Mouse (Mus musculus): ENCODE data around the gene Trim41. TPM values are rescaled to one million over a fixed set of nuclear protein-coding genes. Genes with fewer than 3 reads are reported as not detected.
A peak's percentile ranks its signal among the peaks of the same experiment; 100 is the strongest.
"Not testable (repeated sequence)": the region's sequence is repeated elsewhere in the genome, so short reads cannot be mapped to it uniquely, and the experiment has no call there.

Gene Trim41
- total and polyA plus RNA-seq, 2 experiments, result 11.4 to 18.2 TPM

GRCm38 (mm10) chr11:48822768-48823512, 5.8 kb upstream of the Trim41 start:
- no peak for DNase-seq (ENCODE audit: extremely low read depth, low read depth, low spot score)
- no peaks in the 10 kb centered on the region for H3K36me3 ChIP-seq (ENCODE audit: control insufficient read depth, insufficient read depth, low read length)
- no peaks in the 10 kb centered on the region for H3K27me3 ChIP-seq (ENCODE audit: control insufficient read depth, insufficient read depth, low read length)
- no peak overlapping the region for H3K27ac ChIP-seq (replicated peaks; ENCODE audit: insufficient read depth, low read depth, low read length)
- H3K4me3 ChIP-seq (ENCODE audit: insufficient read depth, low read depth, low read length), result no peak overlapping the region
- WGBS, result 52% methylated on average over 14 of the region's 14 CpGs
- no peaks in the 10 kb centered on the region for H3K79me2 ChIP-seq (ENCODE audit: control insufficient read depth, insufficient read depth, low read length)
- H3K4me1 ChIP-seq (ENCODE audit: control insufficient read depth, insufficient read depth, low read length), result peaks cover 13% of the 10 kb centered on the region
- no peak for TF ChIP-seq CTCF (IDR thresholded peaks at IDR 0.05; ENCODE audit: low read depth, low read length)
- TF ChIP-seq POLR2A (IDR thresholded peaks at IDR 0.05; ENCODE audit: extremely low read depth, insufficient read depth, low read length), result no peak
- H3K9ac ChIP-seq (ENCODE audit: low read depth, low read length), result no peak overlapping the region

GRCm38 (mm10) chr11:48821299-48821698, 4.1 kb upstream of the Trim41 start:
- H3K4me1 ChIP-seq (ENCODE audit: control insufficient read depth, insufficient read depth, low read length), result peaks cover 11% of the 10 kb centered on the region
- not testable (repeated sequence) for H3K4me3 ChIP-seq (ENCODE audit: insufficient read depth, low read depth, low read length); H3K27ac ChIP-seq (replicated peaks; ENCODE audit: insufficient read depth, low read depth, low read length); H3K9ac ChIP-seq (ENCODE audit: low read depth, low read length); H3K79me2 ChIP-seq (ENCODE audit: control insufficient read depth, insufficient read depth, low read length); H3K27me3 ChIP-seq (ENCODE audit: control insufficient read depth, insufficient read depth, low read length); H3K36me3 ChIP-seq (ENCODE audit: control insufficient read depth, insufficient read depth, low read length); DNase-seq (ENCODE audit: extremely low read depth, low read depth, low spot score)
- WGBS, result 95% methylated on average over 14 of the region's 14 CpGs

- Histone ChIP-seq H3K9ac (ENCODE audit: low read depth, low read length) (no peak overlapping the region), H3K27me3 (ENCODE audit: control insufficient read depth, insufficient read depth, low read length) (no peaks in the 10 kb centered on the region), H3K4me1 (ENCODE audit: control insufficient read depth, insufficient read depth, low read length) (peaks cover 18% of the 10 kb centered on the region), H3K27ac (replicated peaks; ENCODE audit: insufficient read depth, low read depth, low read length) (no peak overlapping the region; the same call in 1 of the 2 replicates), H3K4me3 (ENCODE audit: insufficient read depth, low read depth, low read length) (no peak overlapping the region), H3K36me3 (ENCODE audit: control insufficient read depth, insufficient read depth, low read length) (no peaks in the 10 kb centered on the region), H3K79me2 (ENCODE audit: control insufficient read depth, insufficient read depth, low read length) (peaks cover 9% of the 10 kb centered on the region)
- peak; percentile 80 for DNase-seq (ENCODE audit: extremely low read depth, low read depth, low spot score)
- no peak for TF ChIP-seq POLR2A (IDR thresholded peaks at IDR 0.05; ENCODE audit: extremely low read depth, insufficient read depth, low read length)
- TF ChIP-seq CTCF (IDR thresholded peaks at IDR 0.05; ENCODE audit: low read depth, low read length), result no peak
Measured at GRCm38 (mm10) chr11:48820308-48820674, 3.1 kb upstream of the Trim41 start.

GRCm38 (mm10) chr11:48819614-48820307, 2.6 kb upstream of the Trim41 start:
- H3K4me1 ChIP-seq (ENCODE audit: control insufficient read depth, insufficient read depth, low read length), result peaks cover 20% of the 10 kb centered on the region
- H3K9ac ChIP-seq (ENCODE audit: low read depth, low read length), result no peak overlapping the region
- peak; percentile 61 for DNase-seq (ENCODE audit: extremely low read depth, low read depth, low spot score)
- H3K27ac ChIP-seq (replicated peaks; ENCODE audit: insufficient read depth, low read depth, low read length), result no peak overlapping the region
- 74% methylated on average over 7 of the region's 7 CpGs for WGBS
- peaks cover 9% of the 10 kb centered on the region for H3K79me2 ChIP-seq (ENCODE audit: control insufficient read depth, insufficient read depth, low read length)
- TF ChIP-seq CTCF (IDR thresholded peaks at IDR 0.05; ENCODE audit: low read depth, low read length), result no peak
- no peak overlapping the region for H3K4me3 ChIP-seq (ENCODE audit: insufficient read depth, low read depth, low read length)
- H3K27me3 ChIP-seq (ENCODE audit: control insufficient read depth, insufficient read depth, low read length), result no peaks in the 10 kb centered on the region
- no peaks in the 10 kb centered on the region for H3K36me3 ChIP-seq (ENCODE audit: control insufficient read depth, insufficient read depth, low read length)

GRCm38 (mm10) chr11:48818346-48818745, 1.2 kb upstream of the Trim41 start:
- peak; percentile 95 for DNase-seq (ENCODE audit: extremely low read depth, low read depth, low spot score)
- TF ChIP-seq POLR2A (IDR thresholded peaks at IDR 0.05; ENCODE audit: extremely low read depth, insufficient read depth, low read length) (0 out of 2 replicates have a peak, but pooled peaks have one; percentile 4), CTCF (IDR thresholded peaks at IDR 0.05; ENCODE audit: low read depth, low read length) (no peak)
- Histone ChIP-seq H3K4me3 (ENCODE audit: insufficient read depth, low read depth, low read length) (peak overlapping the region; percentile 33), H3K27ac (replicated peaks; ENCODE audit: insufficient read depth, low read depth, low read length) (peak overlapping the region; percentile 25; the same call in 1 of the 2 replicates), H3K36me3 (ENCODE audit: control insufficient read depth, insufficient read depth, low read length) (no peaks in the 10 kb centered on the region), H3K4me1 (ENCODE audit: control insufficient read depth, insufficient read depth, low read length) (peaks cover 26% of the 10 kb centered on the region), H3K27me3 (ENCODE audit: control insufficient read depth, insufficient read depth, low read length) (no peaks in the 10 kb centered on the region), H3K79me2 (ENCODE audit: control insufficient read depth, insufficient read depth, low read length) (peaks cover 9% of the 10 kb centered on the region), H3K9ac (ENCODE audit: low read depth, low read length) (no peak overlapping the region)
- WGBS, result under 1% methylated on average over 16 of the region's 16 CpGs

GRCm38 (mm10) chr11:48817794-48818193, 641 bp upstream of the Trim41 start:
- peaks cover 9% of the 10 kb centered on the region for H3K79me2 ChIP-seq (ENCODE audit: control insufficient read depth, insufficient read depth, low read length)
- H3K27ac ChIP-seq (replicated peaks; ENCODE audit: insufficient read depth, low read depth, low read length), result peak overlapping the region; percentile 81
- H3K4me3 ChIP-seq (ENCODE audit: insufficient read depth, low read depth, low read length), result peak overlapping the region; percentile 70
- no peak overlapping the region; the same call in 1 of the 2 replicates for H3K9ac ChIP-seq (ENCODE audit: low read depth, low read length)
- 3% methylated on average over 9 of the region's 9 CpGs for WGBS
- H3K36me3 ChIP-seq (ENCODE audit: control insufficient read depth, insufficient read depth, low read length), result no peaks in the 10 kb centered on the region
- H3K4me1 ChIP-seq (ENCODE audit: control insufficient read depth, insufficient read depth, low read length), result peaks cover 28% of the 10 kb centered on the region
- DNase-seq (ENCODE audit: extremely low read depth, low read depth, low spot score), result no peak
- TF ChIP-seq POLR2A (IDR thresholded peaks at IDR 0.05; ENCODE audit: extremely low read depth, insufficient read depth, low read length) (no peak), CTCF (IDR thresholded peaks at IDR 0.05; ENCODE audit: low read depth, low read length) (no peak)
- H3K27me3 ChIP-seq (ENCODE audit: control insufficient read depth, insufficient read depth, low read length), result no peaks in the 10 kb centered on the region

Data from liver, adult 2 months (tissue).